Mouse (Mus musculus) MEL (cell line): ENCODE data around the gene Emc8. TPM values are rescaled to one million over a fixed set of nuclear protein-coding genes. Genes with fewer than 3 reads are reported as not detected.

Source experiments
- DNase-seq: peaks from one replicate; pipeline ENCODE4 v3.0.0; 2011; ENCODE audit warnings: low read depth, low spot score
- H3K27ac ChIP-seq: 2 replicates; pipeline ENCODE4 v1.5.1; 2012; ENCODE audit warnings: low read depth, mild to moderate bottlenecking, control low read depth, low read length, moderate library complexity; ENCODE audit not compliant: control insufficient read depth
- H3K27me3 ChIP-seq, 2 experiments: fragments of 150-350 bp in 1 of 2; sonication (generic) in 1 of 2; 2 replicates each; pipeline ENCODE4 v1.6.1; 2012; ENCODE audit warnings: low read length in 2 of 2, mild to moderate bottlenecking in 2 of 2, improper control_type of control experiment in 1 of 2, moderate library complexity in 1 of 2; ENCODE audit not compliant: insufficient read depth in 2 of 2, control insufficient read depth in 1 of 2
- H3K36me3 ChIP-seq, 2 experiments: 2 replicates each; pipeline ENCODE4 v1.6.1; 2012 to 2014; ENCODE audit warnings: low read length in 2 of 2, improper control_type of control experiment in 1 of 2, inconsistent platforms in 1 of 2, mild to moderate bottlenecking in 1 of 2; ENCODE audit not compliant: insufficient read depth in 2 of 2, control insufficient read depth in 1 of 2
- H3K4me1 ChIP-seq, 2 experiments: fragments of 150-350 bp in 1 of 2; sonication (generic) in 1 of 2; 2 replicates each; pipeline ENCODE4 v1.6.1; 2012; ENCODE audit warnings: low read length in 2 of 2, improper control_type of control experiment in 1 of 2, mild to moderate bottlenecking in 1 of 2; ENCODE audit not compliant: insufficient read depth in 2 of 2, control insufficient read depth in 1 of 2
- H3K4me3 ChIP-seq, 2 experiments: fragments of 150-350 bp in 1 of 2; sonication (generic) in 1 of 2; 2 replicates each; pipeline ENCODE4 v1.5.1; 2012; ENCODE audit warnings: low read depth in 2 of 2, low read length in 2 of 2, mild to moderate bottlenecking in 2 of 2, moderate library complexity in 2 of 2, control low read depth in 1 of 2, improper control_type of control experiment in 1 of 2; ENCODE audit not compliant: control insufficient read depth in 1 of 2, insufficient read depth in 1 of 2
- H3K79me2 ChIP-seq: 2 replicates; pipeline ENCODE4 v1.6.1; 2012; ENCODE audit warnings: mild to moderate bottlenecking, low read length, moderate library complexity; ENCODE audit not compliant: control insufficient read depth, poor library complexity, insufficient read depth
- H3K9ac ChIP-seq: 2 replicates; pipeline ENCODE4 v1.6.1; 2012; ENCODE audit warnings: low read depth, mild to moderate bottlenecking, control low read depth, low read length, moderate library complexity; ENCODE audit not compliant: control insufficient read depth, poor library complexity, severe bottlenecking
- H3K9me3 ChIP-seq: fragments of 150-350 bp; sonication (generic); replicated peaks from 2 replicates; pipeline ENCODE4 v1.6.1; 2012; ENCODE audit warnings: mild to moderate bottlenecking, low read length, improper control_type of control experiment, moderate library complexity; ENCODE audit not compliant: insufficient read depth
- BHLHE40 ChIP-seq: IDR thresholded peaks from 2 replicates; pipeline ENCODE4 v1.6.1; 2012; ENCODE audit warnings: low read depth, mild to moderate bottlenecking, inconsistent platforms, low read length, improper control_type of control experiment, borderline replicate concordance
- CHD1 ChIP-seq: IDR thresholded peaks from 2 replicates; pipeline ENCODE4 v1.6.1; 2012; ENCODE audit warnings: low read depth, mild to moderate bottlenecking, inconsistent platforms, low read length, improper control_type of control experiment
- ELF1 ChIP-seq: IDR thresholded peaks from 2 replicates; pipeline ENCODE4 v1.6.1; 2014; ENCODE audit warnings: low read depth, mild to moderate bottlenecking, inconsistent platforms, low read length, improper control_type of control experiment, moderate library complexity
- EP300 ChIP-seq, 2 experiments: IDR thresholded peaks; 2 replicates each; pipeline ENCODE4 v1.6.1; 2011; ENCODE audit warnings: improper control_type of control experiment in 2 of 2, low read length in 2 of 2, low read depth in 1 of 2, mild to moderate bottlenecking in 1 of 2
- GABPA ChIP-seq: IDR thresholded peaks from 2 replicates; pipeline ENCODE4 v1.6.1; 2012; ENCODE audit warnings: low read depth, mild to moderate bottlenecking, inconsistent platforms, low read length, improper control_type of control experiment, moderate library complexity
- HCFC1 ChIP-seq: IDR thresholded peaks from 2 replicates; pipeline ENCODE4 v1.6.1; 2012; ENCODE audit warnings: low read depth, mild to moderate bottlenecking, inconsistent platforms, low read length, improper control_type of control experiment, moderate library complexity
- KAT2A ChIP-seq: conservative IDR thresholded peaks from 2 replicates; pipeline ENCODE4 v1.6.1; 2012; ENCODE audit warnings: low read depth, low read length, improper control_type of control experiment, inconsistent platforms
- MAFK ChIP-seq: IDR thresholded peaks from 2 replicates; pipeline ENCODE4 v1.6.1; 2011; ENCODE audit warnings: low read depth, mild to moderate bottlenecking, low read length, improper control_type of control experiment, borderline replicate concordance
- MAX ChIP-seq: IDR thresholded peaks from 2 replicates; pipeline ENCODE4 v1.6.1; 2011; ENCODE audit warnings: low read length, improper control_type of control experiment
- MAZ ChIP-seq: IDR thresholded peaks from 2 replicates; pipeline ENCODE4 v1.6.1; 2012; ENCODE audit warnings: low read depth, mild to moderate bottlenecking, inconsistent platforms, low read length, improper control_type of control experiment
- MEF2A ChIP-seq: IDR thresholded peaks from 2 replicates; pipeline ENCODE4 v1.6.1; 2014; ENCODE audit warnings: low read depth, mild to moderate bottlenecking, inconsistent platforms, low read length, improper control_type of control experiment; ENCODE audit not compliant: poor library complexity, insufficient replicate concordance, severe bottlenecking; ENCODE audit errors: extremely low read depth
- MXI1 ChIP-seq: IDR thresholded peaks from 2 replicates; pipeline ENCODE4 v1.6.1; 2011; ENCODE audit warnings: mild to moderate bottlenecking, low read depth, low read length, improper control_type of control experiment
- MYB ChIP-seq: IDR thresholded peaks from 2 replicates; pipeline ENCODE4 v1.6.1; 2011; ENCODE audit warnings: mild to moderate bottlenecking, low read depth, low read length, improper control_type of control experiment
- MYC ChIP-seq: IDR thresholded peaks from 2 replicates; pipeline ENCODE4 v1.6.1; 2011; ENCODE audit warnings: low read depth, mild to moderate bottlenecking, low read length, improper control_type of control experiment, moderate library complexity
- NELFE ChIP-seq: IDR thresholded peaks from 2 replicates; pipeline ENCODE4 v1.6.1; 2011; ENCODE audit warnings: low read depth, low read length, improper control_type of control experiment
- POLR2AphosphoS5 ChIP-seq: IDR thresholded peaks from 2 replicates; pipeline ENCODE4 v1.6.1; 2012; ENCODE audit warnings: low read depth, borderline replicate concordance, mild to moderate bottlenecking, inconsistent platforms, low read length, moderate library complexity, mixed read lengths
- RAD21 ChIP-seq: IDR thresholded peaks from 2 replicates; pipeline ENCODE4 v1.6.1; 2011; ENCODE audit warnings: mild to moderate bottlenecking, low read depth, low read length, improper control_type of control experiment
- TCF12 ChIP-seq: IDR thresholded peaks from 2 replicates; pipeline ENCODE4 v1.6.1; 2014; ENCODE audit warnings: low read depth, mild to moderate bottlenecking, inconsistent platforms, low read length, improper control_type of control experiment, moderate library complexity
- ZNF384 ChIP-seq: IDR thresholded peaks from 2 replicates; pipeline ENCODE4 v1.6.1; 2012; ENCODE audit warnings: low read depth, mild to moderate bottlenecking, inconsistent platforms, low read length, improper control_type of control experiment
- polyA plus RNA-seq, 2 experiments: library from polyadenylated mRNA; stranded (reverse) in 1 of 2; unstranded in 1 of 2; fragments of >175 nt in 1 of 2; fragments of >200 nt in 1 of 2; gene quantifications; 2 replicates each; pipeline versions ENCODE4 v1.2.1 to v1.2.4; 2012; ENCODE audit warnings: low replicate concordance in 2 of 2, low read depth in 1 of 2; ENCODE audit not compliant: insufficient read length in 2 of 2, insufficient read depth in 1 of 2, missing spikeins in 1 of 2
- total RNA-seq: library from RNA; depleted of rRNA; stranded (reverse); fragments of 300-350 nt; gene quantifications from 2 replicates; pipeline ENCODE4 v1.2.3, GENCODE M21; 2012

Gene Emc8
- total and polyA plus RNA-seq, 3 experiments: 180 to 269 TPM; not detected in 1

DNA sequence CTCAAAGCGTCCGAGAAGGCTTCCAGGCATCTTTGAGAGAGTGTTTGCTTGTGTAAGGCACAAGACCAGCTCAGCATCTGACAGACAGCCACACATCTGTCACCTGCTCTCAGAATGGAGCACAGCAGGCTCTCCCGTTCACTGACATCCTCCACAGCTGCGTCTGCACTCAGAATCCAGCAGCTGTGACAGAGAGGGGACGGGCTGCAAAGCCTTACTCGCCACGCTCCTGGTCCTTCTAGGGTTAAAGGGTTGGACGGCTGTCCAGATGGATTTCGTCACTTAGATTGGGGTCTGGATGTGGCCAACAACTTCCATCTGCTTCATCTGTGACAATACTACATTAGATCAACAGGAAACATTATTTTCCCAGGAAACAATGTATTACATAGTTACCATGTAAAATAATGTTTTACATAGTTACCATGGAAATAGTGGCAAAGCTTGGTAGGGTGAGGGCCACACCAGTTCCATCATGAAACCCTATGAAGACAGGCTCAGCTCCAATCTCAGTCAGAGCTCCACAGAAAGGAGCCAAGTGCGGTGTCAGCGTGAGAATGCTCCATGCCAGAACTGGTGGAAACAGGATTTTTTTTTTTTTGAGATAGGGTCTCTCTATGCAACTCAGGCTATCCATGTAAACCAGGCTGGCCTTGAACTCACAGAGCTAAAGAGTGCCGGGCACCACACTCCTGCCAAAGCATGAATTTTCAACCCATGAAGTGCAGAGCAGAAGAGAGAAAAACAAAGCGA is 28.2 kb upstream of the Emc8 start:
- Histone ChIP-seq H3K4me1 (no peaks in the 10 kb centered on the region), H3K27ac (no peak overlapping the region), H3K4me3 (no peak overlapping the region), H3K9ac (no peak overlapping the region), H3K79me2 (no peaks in the 10 kb centered on the region), H3K27me3 (no peaks in the 10 kb centered on the region), H3K9me3 (no peaks in the 10 kb centered on the region), H3K36me3 (no peaks in the 10 kb centered on the region)
- TF ChIP-seq ELF1 (no peak), ZNF384 (no peak)
- no peak for DNase-seq

DNA sequence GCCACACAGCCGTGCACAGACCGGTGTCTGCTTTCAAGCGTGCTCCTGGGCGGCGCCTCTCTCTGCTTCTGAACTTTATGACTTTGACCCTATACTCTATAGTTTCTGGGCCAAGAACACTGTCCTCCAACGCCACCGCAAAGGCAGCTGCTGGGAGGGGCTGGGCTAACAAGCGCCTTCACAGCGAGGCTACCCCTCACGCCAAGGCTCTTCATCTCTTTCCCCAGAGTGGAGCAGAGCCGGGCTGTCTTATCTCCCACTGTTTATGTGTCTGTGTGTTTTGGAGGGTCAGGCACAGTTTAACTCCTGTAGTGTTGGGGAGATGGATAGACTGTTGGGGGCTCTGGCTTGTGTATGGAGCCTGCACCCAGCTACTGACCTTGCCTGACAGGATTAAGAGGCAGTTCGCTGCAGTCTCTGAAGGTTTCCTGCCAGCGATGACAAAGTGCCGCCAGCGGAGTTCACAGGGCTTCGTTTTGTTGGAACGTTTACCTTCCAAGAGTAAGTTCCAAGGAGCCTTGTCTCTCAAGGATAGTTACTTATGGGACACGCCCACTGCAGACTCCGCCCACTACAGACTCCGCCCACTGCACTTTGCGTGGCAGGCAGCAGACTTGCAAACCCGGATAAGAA is 25.6 kb upstream of the Emc8 start:
- Histone ChIP-seq H3K27ac (no peak overlapping the region), H3K4me1 (no peaks in the 10 kb centered on the region), H3K79me2 (no peaks in the 10 kb centered on the region), H3K9ac (no peak overlapping the region), H3K27me3 (no peaks in the 10 kb centered on the region), H3K4me3 (no peak overlapping the region), H3K36me3 (no peaks in the 10 kb centered on the region), H3K9me3 (no peaks in the 10 kb centered on the region)
- DNase-seq: no peak
- TF ChIP-seq GABPA: no peak
- no peak for TF ChIP-seq MYC
- TF ChIP-seq NELFE: no peak
- TF ChIP-seq MAZ: no peak
- no peak for TF ChIP-seq CHD1
- TF ChIP-seq, all 39 proteins: peak for 0

DNA sequence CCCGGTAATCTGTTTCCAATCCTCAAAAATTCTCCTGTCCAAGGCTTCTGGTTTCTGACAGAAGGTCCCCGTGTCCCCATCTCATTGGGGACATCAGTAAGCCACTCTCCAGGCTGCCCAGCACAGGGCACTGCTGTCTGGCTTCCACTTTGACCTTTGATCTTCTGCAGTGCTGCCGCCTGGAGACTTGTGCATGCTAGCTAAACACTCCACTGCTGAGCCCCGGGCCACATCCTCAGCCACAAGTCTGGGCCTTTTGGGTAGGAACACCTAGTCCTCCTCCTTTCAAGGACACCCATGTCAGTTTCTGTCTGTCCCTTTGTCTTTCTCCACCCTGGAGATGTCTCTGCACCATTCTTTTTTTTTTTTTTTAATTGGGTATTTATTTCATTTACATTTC is 24.6 kb upstream of the Emc8 start:
- no peaks in the 10 kb centered on the region for H3K4me1 ChIP-seq

More for the DNA sequence above, 24.6 kb upstream of the Emc8 start:
- H3K9me3 ChIP-seq: no peaks in the 10 kb centered on the region
- H3K4me3 ChIP-seq: no peak overlapping the region
- no peaks in the 10 kb centered on the region for H3K79me2 ChIP-seq
- H3K27ac ChIP-seq: no peak overlapping the region
- no peak for TF ChIP-seq MEF2A
- TF ChIP-seq BHLHE40: no peak
- no peak for TF ChIP-seq TCF12
- TF ChIP-seq NELFE: no peak
- no peak for TF ChIP-seq CHD1
- TF ChIP-seq KAT2A: no peak
- no peak for TF ChIP-seq RAD21
- TF ChIP-seq MAFK: no peak
- TF ChIP-seq MYB: no peak
- TF ChIP-seq HCFC1: no peak
- no peak for TF ChIP-seq MXI1
- TF ChIP-seq POLR2AphosphoS5: no peak
- no peak for TF ChIP-seq EP300 (IDR thresholded peaks at IDR 0.05; ENCODE audit: low read depth in 1 of 2, low read length in 2 of 2)
- no peak for TF ChIP-seq MAX
- no peaks in the 10 kb centered on the region for H3K27me3 ChIP-seq
- no peaks in the 10 kb centered on the region for H3K36me3 ChIP-seq
- no peak overlapping the region for H3K9ac ChIP-seq
- DNase-seq: no peak
